Mouse (Mus musculus) gastrocnemius, adult 8-10 months (tissue): Measurements from ENCODE around the gene Baiap3. TPM values are rescaled to one million over a fixed set of nuclear protein-coding genes. Genes with fewer than 3 reads are reported as not detected.

ENCODE experiments used
- DNase-seq, 2 experiments: peaks; one replicate each; pipeline ENCODE4 v3.0.0; 2022; ENCODE audit warnings: low spot score in 2 of 2
- total RNA-seq, 4 experiments: library from RNA; stranded (reverse); gene quantifications; 2 replicates each; pipeline ENCODE4 v1.2.4; 2022

Baiap3 gene
- total RNA-seq = not detected

DNA sequence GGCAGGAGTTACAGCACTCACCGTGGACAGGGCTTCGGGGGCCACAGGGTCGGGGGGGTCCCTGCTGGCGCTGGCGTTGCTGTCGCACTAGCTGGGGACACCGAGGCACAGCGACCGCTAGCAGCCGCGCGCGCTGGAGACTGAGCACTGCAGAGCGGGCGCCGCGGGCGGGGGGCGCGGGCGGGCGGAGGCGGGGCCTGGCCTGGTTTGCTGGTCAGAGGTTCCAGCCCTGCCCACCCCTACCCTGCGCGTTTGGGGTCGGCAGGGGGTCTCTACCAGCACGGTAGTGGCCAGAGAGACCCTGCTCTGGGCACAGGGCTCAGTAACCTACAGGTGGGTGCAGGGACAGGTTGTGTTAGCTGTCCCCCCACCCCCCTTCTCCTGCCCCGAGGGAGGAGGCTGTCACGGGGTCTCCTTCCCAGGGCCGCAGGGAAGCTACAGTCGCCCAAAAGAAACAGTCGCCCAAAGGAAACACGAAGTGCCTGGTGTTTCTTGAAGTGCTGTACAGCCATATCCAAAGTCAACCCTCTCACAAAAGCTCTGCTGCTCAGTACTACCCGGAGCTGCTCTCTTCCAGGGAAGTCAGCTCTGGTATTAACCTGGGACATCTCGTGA, at the start of gene Baiap3:
Gene Baiap3, minus strand, starts transcription at position 225 of the 615 bp plus-strand sequence.
- DNase-seq = no peak

DNA sequence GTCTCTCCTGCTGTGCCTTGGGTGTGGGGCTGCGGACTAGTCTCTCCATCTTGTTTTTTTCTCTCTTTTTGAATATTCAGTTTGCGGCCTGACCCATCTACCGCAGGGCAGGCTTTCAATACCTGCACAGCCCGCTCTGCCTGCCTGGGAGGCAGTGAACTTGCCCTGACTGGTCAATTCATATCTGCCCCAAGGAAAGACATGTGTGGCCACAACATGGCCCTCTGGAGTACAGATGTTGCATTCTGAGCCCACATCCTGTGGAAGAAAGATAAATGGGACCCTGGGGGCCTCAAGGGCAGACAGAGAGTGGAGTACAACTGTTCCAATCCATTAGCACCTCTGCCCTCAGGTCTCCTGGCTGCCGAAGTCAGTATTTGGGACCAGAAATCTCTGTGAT, 41.9 kb upstream of the Baiap3 start, which contains the start of gene Prss34:
Gene Prss34, plus strand, starts transcription at position 301 of the 400 bp plus-strand sequence.
- DNase-seq = no peak

GRCm38 (mm10) chr17:25294111-25294510, 37.9 kb upstream of the Baiap3 start:
- DNase-seq = no peak

DNA sequence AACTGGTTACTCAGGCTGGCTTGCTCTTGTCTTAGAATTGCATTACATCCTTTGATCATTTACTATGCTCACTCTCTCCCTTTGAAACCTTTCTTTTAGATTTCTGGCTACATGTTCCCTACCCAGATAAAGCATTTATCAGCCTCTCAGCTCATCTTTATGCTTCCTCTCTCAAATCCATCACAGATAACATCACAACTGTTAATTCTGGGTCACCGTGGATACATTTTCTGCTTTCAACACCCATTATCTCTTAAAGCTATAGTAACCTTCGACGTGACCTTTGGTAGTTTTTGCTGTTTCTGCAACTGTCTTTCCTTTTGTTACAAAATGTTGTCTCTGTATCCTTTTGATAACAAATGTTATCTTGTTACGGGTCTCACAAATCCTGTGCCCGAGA, 37.3 kb upstream of the Baiap3 start:
- DNase-seq = no peak

DNA sequence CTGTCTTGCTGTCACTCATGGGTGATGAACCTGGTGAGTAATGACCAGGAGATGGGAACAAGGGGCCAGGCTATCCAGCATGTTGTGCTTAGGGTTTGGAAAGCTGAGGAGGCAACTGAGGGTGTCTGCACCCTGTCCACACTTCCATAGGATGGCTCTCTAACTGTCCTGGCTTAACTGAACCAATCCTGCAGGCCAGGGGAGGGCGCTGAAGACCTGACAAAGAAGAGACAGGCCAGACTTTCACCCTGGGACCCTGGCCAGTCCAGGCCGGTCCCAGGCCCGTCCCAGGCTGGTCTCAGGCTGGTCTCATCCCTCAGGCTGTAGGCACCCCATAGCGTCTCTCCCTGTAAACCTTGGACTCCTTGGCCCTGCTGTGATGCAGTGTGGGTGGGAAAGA, 34.2 kb upstream of the Baiap3 start:
- DNase-seq = no peak

- no peak for DNase-seq
Measured at GRCm38 (mm10) chr17:25288842-25289241, 32.7 kb upstream of the Baiap3 start.

DNA sequence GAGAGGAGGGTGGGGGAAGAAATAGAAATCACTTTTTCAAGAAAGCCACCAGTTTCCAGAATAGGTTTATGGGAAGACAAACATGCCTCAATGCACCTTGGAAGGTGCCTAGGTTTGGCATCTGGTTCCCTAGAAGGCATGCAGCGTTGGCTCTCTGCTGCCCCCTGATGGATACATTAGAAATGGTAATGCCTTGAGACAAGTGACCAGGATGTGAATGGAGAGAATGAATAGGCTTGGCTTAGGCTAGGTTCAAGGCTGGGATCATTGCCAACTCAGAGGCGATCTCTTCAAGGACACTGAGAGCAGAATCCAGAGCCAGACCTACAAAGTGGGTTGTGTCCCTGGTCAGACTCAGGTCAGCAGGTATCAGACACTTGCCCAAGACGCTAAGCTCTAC, 28.9 kb upstream of the Baiap3 start:
- peak; percentile 28 to 44 for DNase-seq

- peak in 1 of 2 experiments; percentile 31 for DNase-seq
Measured at GRCm38 (mm10) chr17:25282133-25282532, 26.0 kb upstream of the Baiap3 start.

DNA sequence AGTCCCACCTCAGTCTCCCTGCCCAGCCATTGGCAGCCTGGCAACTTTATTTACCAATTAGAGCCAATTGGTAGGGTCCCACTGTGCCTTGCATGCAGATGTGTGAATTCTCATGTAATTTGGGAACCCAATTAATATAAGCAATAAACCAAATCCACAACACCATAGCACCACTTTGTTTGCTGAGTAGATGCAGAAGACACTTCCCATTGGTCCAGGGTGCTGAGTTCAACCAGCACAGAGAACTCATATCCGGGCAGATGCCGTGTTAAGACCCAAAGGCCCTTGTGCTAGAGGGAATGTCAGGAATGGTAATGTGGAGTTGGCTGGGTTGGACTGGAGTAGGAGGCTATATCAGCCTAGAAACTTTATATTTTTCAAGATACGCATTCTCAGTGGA, 19.7 kb upstream of the Baiap3 start:
- DNase-seq = no peak

DNA sequence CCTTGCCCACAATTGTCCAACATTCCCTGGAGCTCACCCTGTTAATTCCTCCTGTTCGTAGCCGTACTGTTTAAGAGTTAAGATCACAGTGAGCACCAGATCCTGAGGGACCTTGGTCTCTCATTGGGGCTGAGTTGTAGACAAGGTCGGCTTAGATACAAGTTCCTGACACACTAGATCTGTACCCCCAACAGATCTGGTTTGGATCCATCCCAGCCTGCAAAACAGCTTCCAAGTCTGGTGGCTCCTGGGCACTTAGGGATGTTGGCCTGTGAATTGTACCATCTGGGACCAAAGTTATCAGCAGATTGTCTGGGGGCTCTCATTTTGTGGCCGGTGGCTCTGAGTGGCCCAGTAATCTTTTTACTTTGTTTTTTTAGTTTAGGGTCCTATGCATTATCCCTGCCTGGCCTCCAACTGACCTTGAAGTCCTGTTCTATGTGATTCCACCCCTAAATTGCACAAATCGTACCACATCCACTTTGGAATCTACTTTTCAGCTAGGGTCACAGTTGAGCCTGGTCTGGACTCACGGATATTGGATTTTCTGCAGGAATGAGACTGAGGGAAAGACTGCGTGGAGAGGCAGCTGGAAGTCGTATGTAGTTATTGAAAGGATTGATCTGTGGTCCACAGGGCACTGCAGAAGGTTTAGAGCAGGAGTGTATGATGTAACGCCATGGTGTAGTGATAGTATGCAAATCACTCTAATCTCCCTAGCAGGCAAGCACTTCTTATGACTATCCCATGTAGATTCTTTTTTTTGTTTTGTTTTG, 18.6 kb upstream of the Baiap3 start, which contains the start of gene Ube2i:
Gene Ube2i, minus strand, starts transcription at position 52 of the 776 bp plus-strand sequence.
- no peak for DNase-seq

DNA sequence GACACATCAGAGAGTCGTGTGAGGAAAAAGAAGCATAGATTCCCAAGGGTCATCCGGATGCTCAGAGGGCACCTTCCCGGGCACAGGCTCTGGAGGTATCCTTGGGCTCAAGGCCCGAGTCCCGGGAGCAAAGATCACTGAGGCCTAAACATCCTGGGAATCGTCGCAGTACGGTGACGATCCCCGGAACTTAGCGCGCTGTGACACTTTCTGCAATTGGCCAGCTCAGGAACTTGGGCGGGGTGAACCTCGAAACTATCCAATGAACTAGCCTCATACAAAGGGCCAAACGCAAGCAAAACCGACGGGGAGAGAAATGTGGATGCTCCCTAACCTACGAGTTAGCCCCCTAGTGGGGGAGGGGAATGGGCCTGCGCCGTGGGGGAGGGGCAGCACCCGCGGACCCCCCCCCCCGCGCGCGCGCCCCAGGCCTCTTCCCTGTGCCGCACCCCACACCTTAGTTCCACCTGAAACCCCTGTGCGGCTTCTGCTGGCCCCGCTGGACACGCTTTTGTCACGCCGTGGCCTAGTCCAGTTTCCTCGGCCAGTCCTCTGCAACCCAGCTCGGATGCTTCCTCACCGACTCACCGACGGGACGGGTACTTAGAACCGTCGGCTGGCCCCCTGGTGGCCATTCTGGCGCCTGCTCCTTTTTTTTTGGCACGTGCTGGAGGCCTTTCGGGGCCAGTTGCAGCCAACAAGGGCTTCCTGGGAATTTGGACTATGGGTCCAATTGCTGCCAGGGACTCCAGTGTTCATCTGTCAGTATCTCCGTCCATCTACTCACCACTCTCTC, 17.7 kb upstream of the Baiap3 start:
- DNase-seq = peak; percentile 93 to 94

GRCm38 (mm10) chr17:25272951-25273705, 17.0 kb upstream of the Baiap3 start:
- DNase-seq = peak; percentile 88 to 89

- no peak for DNase-seq
Measured at GRCm38 (mm10) chr17:25272326-25272725, 16.2 kb upstream of the Baiap3 start.

- no peak for DNase-seq
Measured at GRCm38 (mm10) chr17:25270795-25271335, 14.7 kb upstream of the Baiap3 start.

- peak; percentile 54 to 72 for DNase-seq
Measured at GRCm38 (mm10) chr17:25264453-25264852, 8.3 kb upstream of the Baiap3 start.

DNA sequence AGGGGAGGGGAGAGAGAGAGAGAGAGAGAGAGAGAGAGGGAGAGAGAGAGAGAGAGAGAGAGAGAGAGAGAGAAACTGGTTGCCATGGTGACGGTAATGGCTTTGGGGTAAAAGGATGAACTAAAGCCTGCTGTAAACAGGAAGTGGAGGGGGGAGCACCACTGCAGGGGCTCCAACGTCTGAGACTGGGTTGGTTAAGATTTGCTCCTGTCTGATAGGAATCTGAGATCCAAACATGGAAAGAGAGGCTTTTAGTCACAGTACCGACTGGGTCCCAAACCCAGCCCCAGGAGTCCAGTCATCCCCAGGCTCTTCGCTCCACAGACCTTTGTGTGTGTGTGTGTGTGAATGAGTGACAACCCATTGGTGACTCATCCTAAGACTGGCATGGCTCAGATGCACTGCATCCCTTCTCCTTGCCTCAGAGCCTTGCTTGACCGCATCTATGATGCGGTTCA, 1.7 kb upstream of the Baiap3 start:
- no peak for DNase-seq

DNA sequence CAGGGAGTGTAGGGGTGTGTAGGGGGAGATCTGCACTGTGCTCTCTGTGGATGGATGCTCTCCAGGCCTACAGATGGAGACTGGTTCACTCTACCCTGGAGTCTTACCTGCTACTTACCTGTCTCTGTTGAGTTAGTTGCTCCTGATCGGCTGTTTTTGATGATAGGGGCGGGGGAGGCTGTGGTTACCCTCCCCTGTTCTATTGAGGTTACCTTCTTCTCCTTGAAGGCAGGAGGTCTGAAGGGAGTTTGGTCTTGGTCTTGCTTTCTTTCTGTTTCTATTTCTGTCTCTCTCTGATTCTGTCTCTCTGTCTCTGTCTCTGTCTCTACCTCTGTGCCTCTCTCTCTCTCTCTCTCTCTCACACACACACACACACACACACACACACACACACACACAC, 1.1 kb downstream of the Baiap3 start:
- no peak for DNase-seq

GRCm38 (mm10) chr17:25253760-25254159, 2.4 kb downstream of the Baiap3 start:
- no peak for DNase-seq

- DNase-seq = no peak
Measured at GRCm38 (mm10) chr17:25252643-25253042, 3.5 kb downstream of the Baiap3 start.

DNA sequence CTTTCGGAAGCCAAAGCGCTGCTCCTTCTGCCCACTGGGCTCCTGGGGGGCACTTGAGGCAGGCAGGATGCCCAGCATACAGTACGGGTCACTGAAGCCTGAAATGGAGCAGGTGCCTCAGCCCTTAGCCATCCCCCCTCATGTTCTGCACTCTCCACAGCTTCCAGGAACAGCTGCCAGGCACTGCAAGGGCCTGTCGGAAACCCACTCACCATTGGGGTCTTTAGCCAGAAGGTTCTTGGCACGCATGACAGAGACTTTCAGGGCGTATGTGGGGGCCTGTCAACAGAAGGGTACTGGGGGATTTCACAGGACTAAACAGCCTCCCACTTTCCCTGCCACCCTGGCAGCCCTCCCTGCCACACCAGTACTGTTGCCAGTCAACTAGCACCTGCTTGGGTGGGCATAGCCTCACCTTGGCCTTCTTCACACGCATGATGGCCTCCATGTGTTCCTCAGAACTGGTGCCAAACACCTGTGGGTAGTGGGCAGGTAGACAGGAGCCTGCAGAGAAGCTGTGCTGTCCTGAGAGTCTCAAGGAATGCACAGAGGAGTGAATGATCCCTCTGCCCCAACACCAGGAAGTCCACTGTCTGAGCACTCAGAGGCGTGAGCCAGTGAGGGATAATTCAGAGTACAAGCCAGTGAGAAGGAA, 5.9 kb downstream of the Baiap3 start:
- no peak for DNase-seq
